Mouse (Mus musculus): Measurements from ENCODE around the gene Vmn2r18. TPM values are rescaled to one million over a fixed set of nuclear protein-coding genes. Genes with fewer than 3 reads are reported as not detected.

Vmn2r18 gene
- not detected in 2 replicates for total RNA-seq (2017)

DNA sequence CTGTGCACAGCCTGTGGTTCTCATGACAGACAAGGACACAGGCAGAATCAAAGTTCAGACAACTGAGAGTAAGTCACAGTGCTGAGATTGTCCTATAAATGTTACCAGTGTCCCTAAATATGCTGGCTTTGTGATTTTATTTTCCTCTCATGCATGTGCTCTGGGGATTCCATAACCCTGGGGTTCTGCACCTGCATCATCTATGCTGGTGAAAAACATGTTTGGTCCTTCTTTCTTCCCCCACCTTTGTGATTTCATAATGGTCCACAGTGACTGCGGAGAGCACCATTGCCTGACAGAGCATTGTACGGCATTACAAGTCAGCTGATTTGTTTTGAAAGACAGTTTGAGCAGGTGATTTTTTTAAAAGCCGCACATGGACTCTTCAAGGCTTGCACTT, at the start of gene Vmn2r18:
TSS of gene Vmn2r18 (minus strand) at position 101 of the 400 bp plus-strand sequence.
- no peak for ATAC-seq (replicated peaks in 1 of 2; ENCODE audit: insufficient read depth in 1 of 2, low FRiP score in 2 of 2, low TSS enrichment in 1 of 2, low read depth in 1 of 2, poor library complexity in 2 of 2, severe bottlenecking in 2 of 2)

GRCm38 (mm10) chr5:151651411-151651784, 45.6 kb upstream of the Vmn2r18 start:
- no peak for ATAC-seq (replicated peaks in 1 of 2; ENCODE audit: insufficient read depth in 1 of 2, low FRiP score in 2 of 2, low TSS enrichment in 1 of 2, low read depth in 1 of 2, poor library complexity in 2 of 2, severe bottlenecking in 2 of 2)

DNA sequence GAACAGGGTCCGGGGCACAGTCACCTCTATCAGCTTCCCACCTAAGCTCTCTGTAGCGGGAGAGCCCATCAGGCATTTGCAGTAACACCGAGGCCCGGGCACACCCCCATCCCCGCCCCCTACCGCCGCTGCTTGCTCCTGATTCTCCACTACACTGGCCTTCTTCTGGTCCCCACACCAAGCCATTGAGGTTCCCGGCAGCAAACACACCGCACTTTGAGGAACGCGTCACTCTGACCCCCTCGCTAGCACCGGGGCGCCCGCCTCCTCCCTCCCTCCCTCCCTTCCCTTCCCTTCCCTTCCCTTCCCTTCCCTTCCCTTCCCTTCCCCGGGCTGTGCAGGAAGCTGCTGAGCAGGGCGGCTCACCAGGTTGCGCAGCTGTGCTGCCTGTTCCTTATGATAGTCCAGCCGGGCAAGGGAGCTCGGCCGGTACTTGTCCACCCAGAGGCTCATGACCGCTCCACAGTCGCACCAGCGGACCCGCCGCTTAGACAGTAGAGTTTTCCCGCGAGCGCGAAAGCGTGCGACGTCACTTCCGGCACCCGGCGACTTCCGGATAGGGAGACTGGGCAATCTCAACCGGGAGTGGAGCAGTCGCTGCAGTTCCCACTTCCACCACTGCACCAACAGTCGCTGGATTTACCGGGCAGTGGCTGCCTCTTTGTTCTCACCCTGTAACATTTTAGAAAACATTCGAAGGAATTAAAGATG, 45.0 kb upstream of the Vmn2r18 start, which contains the start of gene Rfc3:
TSS of gene Rfc3 (minus strand) at position 543 of the 711 bp plus-strand sequence.
- ATAC-seq (replicated peaks in 1 of 2; ENCODE audit: insufficient read depth in 1 of 2, low FRiP score in 2 of 2, low TSS enrichment in 1 of 2, low read depth in 1 of 2, poor library complexity in 2 of 2, severe bottlenecking in 2 of 2) = peak; percentile 99

- ATAC-seq (replicated peaks in 1 of 2; ENCODE audit: insufficient read depth in 1 of 2, low FRiP score in 2 of 2, low TSS enrichment in 1 of 2, low read depth in 1 of 2, poor library complexity in 2 of 2, severe bottlenecking in 2 of 2) = peak; percentile 46 to 67; a peak in 1 of 4 replicates
These were observed 39.0 kb upstream of the Vmn2r18 start for GRCm38 (mm10) chr5:151644845-151645244.

DNA sequence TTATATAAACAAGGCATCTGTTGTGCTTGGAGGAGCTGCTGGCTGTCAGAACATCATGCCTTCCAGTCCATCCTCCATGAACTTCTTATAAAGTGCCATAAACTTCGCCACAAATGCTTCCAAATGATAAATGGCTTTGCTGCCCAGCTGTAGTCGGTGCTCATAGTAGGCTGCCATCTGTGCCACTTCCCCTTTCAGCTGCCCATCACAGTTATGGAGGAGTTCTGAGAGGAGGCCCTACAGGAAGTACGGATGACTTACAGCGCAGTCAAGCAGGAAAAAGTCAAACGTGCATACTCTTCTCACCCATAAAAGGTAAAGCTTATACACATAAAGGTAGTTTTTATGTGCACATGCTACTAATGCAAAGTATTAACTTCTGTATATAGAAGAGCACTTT, 37.0 kb upstream of the Vmn2r18 start:
- ATAC-seq (replicated peaks in 1 of 2; ENCODE audit: insufficient read depth in 1 of 2, low FRiP score in 2 of 2, low TSS enrichment in 1 of 2, low read depth in 1 of 2, poor library complexity in 2 of 2, severe bottlenecking in 2 of 2) = peak; percentile 89 to 97

DNA sequence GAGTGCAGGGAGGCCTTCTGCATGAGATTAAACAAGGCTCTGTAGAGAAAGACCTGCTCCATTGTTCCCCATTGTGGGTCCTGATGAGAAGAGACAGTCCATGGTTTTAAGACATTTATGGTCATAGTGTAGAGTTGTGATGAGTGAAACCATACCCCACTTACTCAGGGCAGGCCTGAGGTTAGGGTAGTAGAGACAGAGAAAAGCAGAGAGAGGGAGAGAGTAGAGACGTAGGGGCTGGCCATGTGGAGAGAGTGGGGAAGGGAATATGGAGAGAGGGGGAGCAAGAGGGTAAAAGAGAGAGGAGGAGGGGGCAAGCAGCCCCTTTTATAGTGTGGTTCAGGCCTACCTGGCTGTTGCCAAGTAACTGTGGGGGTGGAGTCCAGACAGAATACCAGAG, 36.3 kb upstream of the Vmn2r18 start:
- ATAC-seq (replicated peaks in 1 of 2; ENCODE audit: insufficient read depth in 1 of 2, low FRiP score in 2 of 2, low TSS enrichment in 1 of 2, low read depth in 1 of 2, poor library complexity in 2 of 2, severe bottlenecking in 2 of 2) = no peak

- ATAC-seq (replicated peaks in 1 of 2; ENCODE audit: insufficient read depth in 1 of 2, low FRiP score in 2 of 2, low TSS enrichment in 1 of 2, low read depth in 1 of 2, poor library complexity in 2 of 2, severe bottlenecking in 2 of 2) = no peak
These were observed 4.1 kb downstream of the Vmn2r18 start for GRCm38 (mm10) chr5:151601696-151602095.

Other genes starting within 250 kb of the Vmn2r18 start
- gene Gm42906, start 177.9 kb downstream of the Vmn2r18 start, total RNA-seq (2017) = not detected in 2 replicates
- gene Rfc3, start 45.2 kb upstream of the Vmn2r18 start, total RNA-seq (2017) = 67.4 and 73.3 TPM in 2 replicates

Measured in hematopoietic stem cell, adult 5-6 weeks (primary cell).